11 mouse cellular contexts compared by ENCODE assay signal in the genomic region with DNA sequence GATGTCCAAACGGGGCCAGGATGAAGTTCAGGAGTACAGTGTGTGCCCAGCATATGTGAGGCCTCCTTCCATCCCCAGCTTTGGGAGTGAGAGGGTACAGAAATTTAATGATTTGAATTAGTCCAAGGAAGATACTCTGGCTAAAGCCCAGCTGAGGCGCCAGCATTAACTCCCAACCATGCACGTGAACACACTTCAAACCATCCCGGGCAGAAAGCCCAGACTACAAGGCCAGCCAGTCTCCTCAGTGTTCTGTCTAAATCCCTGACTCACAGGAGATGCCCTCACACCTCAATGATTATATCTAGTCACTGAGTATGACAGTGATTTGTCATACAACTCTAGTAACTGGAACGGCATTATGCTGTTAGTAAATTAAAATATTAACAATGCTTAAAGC. TPM values are rescaled to one million over a fixed set of nuclear protein-coding genes. Genes with fewer than 3 reads are reported as not detected.
DNase-seq lines count a peak whose midpoint lies in the region; ATAC-seq and TF ChIP-seq lines count a peak whose summit lies in the region.
"Had no signal": no experiment of that assay in that cellular context is flagged by ENCODE, and none has a peak within 500 bp of the region (broad histone marks: within the 10 kb centered on the region; RNA-seq: fewer than 3 reads in every experiment).

No protein-coding gene starts in this region.

- H3K9me3 ChIP-seq in hindbrain, postnatal 0 days (ENCODE audit: low read length), result no peaks in the 10 kb centered on the region
- no peaks in the 10 kb centered on the region for H3K9me3 ChIP-seq in hindbrain, embryonic 11.5 days (ENCODE audit: control insufficient read depth, low read length)
- peaks cover 3% of the 10 kb centered on the region for H3K9me3 ChIP-seq in heart, embryonic 16.5 days (replicated peaks; ENCODE audit: control insufficient read depth, low read length)
- no peaks in the 10 kb centered on the region for H3K9me3 ChIP-seq in limb, embryonic 10.5 days (replicated peaks)

- H3K27ac ChIP-seq in hindbrain, postnatal 0 days, result no peak overlapping the region
- no peak overlapping the region for H3K27ac ChIP-seq in hindbrain, embryonic 11.5 days (ENCODE audit: low read depth, low read length)
- H3K27ac ChIP-seq in heart, embryonic 16.5 days (ENCODE audit: low read length), result peak overlapping the region; percentile 4; the same call in 1 of the 2 replicates
- H3K27ac ChIP-seq in limb, embryonic 10.5 days, result no peak overlapping the region
- H3K27ac ChIP-seq: macrophage had no signal

- no peaks in the 10 kb centered on the region for H3K27me3 ChIP-seq in hindbrain, postnatal 0 days (ENCODE audit: insufficient read depth, low read length)
- H3K27me3 ChIP-seq in hindbrain, embryonic 11.5 days (ENCODE audit: control insufficient read depth, insufficient read depth, low read length), result no peaks in the 10 kb centered on the region
- H3K27me3 ChIP-seq in heart, embryonic 16.5 days (ENCODE audit: control insufficient read depth, insufficient read depth, low read length), result no peaks in the 10 kb centered on the region
- no peaks in the 10 kb centered on the region for H3K27me3 ChIP-seq in limb, embryonic 10.5 days (ENCODE audit: low read depth, poor library complexity, severe bottlenecking)

- DNase-seq in hindbrain, postnatal 0 days (ENCODE audit: low spot score), result peak; percentile 77
- DNase-seq in hindbrain, embryonic 11.5 days (ENCODE audit: low spot score), result no peak
- DNase-seq in A20 (ENCODE audit: low read depth, low spot score), result peak; percentile 40
- peak; percentile 71 for DNase-seq in adrenal gland, postnatal 25 days
- DNase-seq in limb, embryonic 10.5 days (ENCODE audit: low spot score), result no peak
- DNase-seq in lung, postnatal 25 days (ENCODE audit: low spot score), result no peak
- DNase-seq in lung, adult 18-20 months, result no peak

- no peaks in the 10 kb centered on the region for H3K36me3 ChIP-seq in hindbrain, postnatal 0 days (ENCODE audit: insufficient read depth, low read length)
- H3K36me3 ChIP-seq in hindbrain, embryonic 11.5 days (ENCODE audit: control insufficient read depth, insufficient read depth, low read length), result no peaks in the 10 kb centered on the region
- H3K36me3 ChIP-seq in heart, embryonic 16.5 days (ENCODE audit: control insufficient read depth, insufficient read depth), result peaks cover 5% of the 10 kb centered on the region
- H3K36me3 ChIP-seq in limb, embryonic 10.5 days, result peaks cover 15% of the 10 kb centered on the region

- no peaks in the 10 kb centered on the region for H3K4me1 ChIP-seq in hindbrain, postnatal 0 days (ENCODE audit: insufficient read depth, low read length)
- H3K4me1 ChIP-seq in hindbrain, embryonic 11.5 days (replicated peaks; ENCODE audit: control insufficient read depth, insufficient read depth, low read length), result no peaks in the 10 kb centered on the region
- H3K4me1 ChIP-seq in heart, embryonic 16.5 days (ENCODE audit: control insufficient read depth, insufficient read depth, low read length), result peaks cover 17% of the 10 kb centered on the region
- no peaks in the 10 kb centered on the region for H3K4me1 ChIP-seq in limb, embryonic 10.5 days

- 47% methylated on average over 5 of the region's 5 CpGs for WGBS in hindbrain, postnatal 0 days
- WGBS in hindbrain, embryonic 11.5 days, result 89% methylated on average over 5 of the region's 5 CpGs
- WGBS in heart, embryonic 16.5 days, result 54% methylated on average over 5 of the region's 5 CpGs
- 93% methylated on average over 5 of the region's 5 CpGs for WGBS in limb, embryonic 10.5 days

- TF ChIP-seq CTCF in hindbrain, postnatal 0 days (IDR thresholded peaks at IDR 0.05; ENCODE audit: low read depth), result no peak

- H3K4me3 ChIP-seq in hindbrain, postnatal 0 days (ENCODE audit: low read length), result no peak overlapping the region
- H3K4me3 ChIP-seq in hindbrain, embryonic 11.5 days (ENCODE audit: low read depth, low read length), result no peak overlapping the region
- H3K4me3 ChIP-seq in heart, embryonic 16.5 days (ENCODE audit: low read length), result no peak overlapping the region
- H3K4me3 ChIP-seq in limb, embryonic 10.5 days, result no peak overlapping the region

- H3K4me2 ChIP-seq in hindbrain, postnatal 0 days (ENCODE audit: low read depth, low read length), result no peak overlapping the region
- H3K4me2 ChIP-seq in hindbrain, embryonic 11.5 days (replicated peaks; ENCODE audit: low read depth, low read length), result no peak overlapping the region
- no peak overlapping the region for H3K4me2 ChIP-seq in heart, embryonic 16.5 days (ENCODE audit: low read depth, low read length)

- peak; percentile 67 for ATAC-seq in hindbrain, postnatal 0 days
- no peak for ATAC-seq in hindbrain, embryonic 11.5 days (ENCODE audit: low FRiP score)
- ATAC-seq in heart, embryonic 16.5 days (replicated peaks; ENCODE audit: extremely low read depth, insufficient read depth, low FRiP score), result peak; percentile 76

- no peak overlapping the region for H3K9ac ChIP-seq in hindbrain, postnatal 0 days (replicated peaks; ENCODE audit: low read length)
- H3K9ac ChIP-seq in hindbrain, embryonic 11.5 days (ENCODE audit: low read depth, low read length), result no peak overlapping the region
- no peak overlapping the region for H3K9ac ChIP-seq in heart, embryonic 16.5 days (ENCODE audit: low read length)

RNA-seq across cellular contexts. Expression of gene Ube2d2b, which starts 17.4 kb away (rescaled TPM):
- total RNA-seq in hindbrain, postnatal 0 days (2014; rRNA removed), result not detected in 2 replicates
- 0.14 and 0.18 TPM in 2 replicates for polyA plus RNA-seq in hindbrain, postnatal 0 days (2015; fragmentation: Nextera tagmentation; extraction: Ambion mirVana)
- 0.46 TPM in 1 of 2 replicates, not detected in the other for polyA plus RNA-seq in hindbrain, embryonic 11.5 days (2014; fragmentation: Nextera tagmentation; extraction: Ambion mirVana)
- not detected in 2 replicates for total RNA-seq in adrenal gland, postnatal 25 days (2021)
- 0.14 and 0.35 TPM in 2 replicates for polyA plus RNA-seq in heart, embryonic 16.5 days (2015; fragmentation: Nextera tagmentation; extraction: Ambion mirVana)
- 0.11 and 0.40 TPM in 2 replicates for polyA plus RNA-seq in limb, embryonic 10.5 days (2016; fragmentation: Nextera tagmentation; extraction: Ambion mirVana)
- total RNA-seq: layer of hippocampus, postnatal 14 days had no signal
- polyA plus RNA-seq: frontal cortex, adult 2 months; macrophage had no signal

RNA-seq across cellular contexts. Expression of gene Evi5, which starts 27.6 kb away (rescaled TPM):
- 56.0 and 57.7 TPM in 2 replicates for total RNA-seq in hindbrain, postnatal 0 days (2014; rRNA removed)
- 60.1 and 66.3 TPM in 2 replicates for polyA plus RNA-seq in hindbrain, postnatal 0 days (2015; fragmentation: Nextera tagmentation; extraction: Ambion mirVana)
- 48.5 and 59.5 TPM in 2 replicates for polyA plus RNA-seq in hindbrain, embryonic 11.5 days (2014; fragmentation: Nextera tagmentation; extraction: Ambion mirVana)
- total RNA-seq in adrenal gland, postnatal 25 days (2021), result 63.0 TPM in 2 replicates
- 40.5 and 41.0 TPM in 2 replicates for polyA plus RNA-seq in heart, embryonic 16.5 days (2015; fragmentation: Nextera tagmentation; extraction: Ambion mirVana)
- polyA plus RNA-seq in limb, embryonic 10.5 days (2016; fragmentation: Nextera tagmentation; extraction: Ambion mirVana), result 61.2 and 61.8 TPM in 2 replicates

RNA-seq across cellular contexts. Expression of gene Rpl5, which starts 53.0 kb away (rescaled TPM):
- 78.0 and 106 TPM in 2 replicates for total RNA-seq in hindbrain, postnatal 0 days (2014; rRNA removed)
- polyA plus RNA-seq in hindbrain, postnatal 0 days (2015; fragmentation: Nextera tagmentation; extraction: Ambion mirVana), result 51.7 and 57.8 TPM in 2 replicates
- 79.5 and 83.0 TPM in 2 replicates for polyA plus RNA-seq in hindbrain, embryonic 11.5 days (2014; fragmentation: Nextera tagmentation; extraction: Ambion mirVana)
- total RNA-seq in adrenal gland, postnatal 25 days (2021), result 71.3 and 77.7 TPM in 2 replicates
- polyA plus RNA-seq in heart, embryonic 16.5 days (2015; fragmentation: Nextera tagmentation; extraction: Ambion mirVana), result 41.8 and 46.6 TPM in 2 replicates
- 94.0 and 96.0 TPM in 2 replicates for polyA plus RNA-seq in limb, embryonic 10.5 days (2016; fragmentation: Nextera tagmentation; extraction: Ambion mirVana)

Comparison
In these comparisons a context has a peak if more than half of its experiments do, and no peak if none do; other contexts are left out.
1. DNase-seq: peak in hindbrain, postnatal 0 days (single experiment), A20 (single experiment) and adrenal gland, postnatal 25 days (single experiment); none in hindbrain, embryonic 11.5 days (single experiment), limb, embryonic 10.5 days (single experiment), lung, postnatal 25 days (single experiment) and lung, adult 18-20 months (0 of 2).